Mouse (Mus musculus): ENCODE measurements around the gene Camk1.

- no peak for TF ChIP-seq POLR2A (IDR thresholded peaks at IDR 0.05; ENCODE audit: low read depth, low read length)
- TF ChIP-seq CTCF (IDR thresholded peaks at IDR 0.05; ENCODE audit: extremely low read depth, insufficient read length, insufficient replicate concordance, low read depth, low read length), result no peak
Observed at GRCm38 (mm10) chr6:113384351-113384927, 40.7 kb upstream of the Camk1 start.

Measured in small intestine, adult 2 months (tissue).